Mouse (Mus musculus) thymus, adult 2 months (tissue): ENCODE results near the gene Spata17.

Experiments
- CTCF ChIP-seq: fragments of 200-500 bp; IDR thresholded peaks from 2 replicates; pipeline ENCODE4 v1.5.1; 2012; ENCODE audit warnings: mild to moderate bottlenecking, control low read depth, low read length, moderate library complexity, borderline replicate concordance; ENCODE audit not compliant: control insufficient read depth, poor library complexity, insufficient read depth; ENCODE audit errors: extremely low read depth
- POLR2A ChIP-seq: fragments of 200-500 bp; IDR thresholded peaks from 2 replicates; pipeline ENCODE4 v1.6.1; 2012; ENCODE audit warnings: mild to moderate bottlenecking, low read length, control low read depth, moderate library complexity; ENCODE audit not compliant: control insufficient read depth, poor library complexity, insufficient read depth; ENCODE audit errors: extremely low read depth

DNA sequence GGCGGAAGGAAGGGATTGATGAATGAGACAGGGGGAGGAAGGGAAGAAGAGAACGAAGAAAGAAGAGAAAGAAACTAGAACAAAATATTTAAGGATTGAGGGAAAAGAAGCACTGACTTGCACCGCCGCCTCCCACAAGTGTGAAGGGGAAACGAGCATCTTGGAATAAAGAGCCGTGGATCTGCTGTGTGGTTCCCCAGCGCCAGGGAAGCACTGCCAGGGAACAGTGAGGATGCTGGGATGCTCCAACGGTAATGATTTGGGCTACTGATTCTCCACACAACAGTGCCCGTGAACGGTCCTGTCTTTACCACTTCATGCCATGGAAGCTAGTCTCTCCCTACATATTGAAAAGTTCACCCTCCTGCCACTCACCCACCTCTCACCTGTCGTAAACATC is 89.5 kb downstream of the Spata17 start:
- TF ChIP-seq CTCF (no peak), POLR2A (no peak)
